Mouse (Mus musculus): ENCODE measurements around the gene Acsbg1. TPM values are rescaled to one million over a fixed set of nuclear protein-coding genes. Genes with fewer than 3 reads are reported as not detected.

Gene Acsbg1
- polyA plus RNA-seq, 1 experiment from 2014 or later: 4.4 TPM

- no peak overlapping the region for H3K9ac ChIP-seq (replicated peaks; ENCODE audit: low read length)
- H3K27ac ChIP-seq (ENCODE audit: low read length): no peak overlapping the region
- H3K4me1 ChIP-seq (ENCODE audit: insufficient read depth, low read length): no peaks in the 10 kb centered on the region
- no peak overlapping the region for H3K4me2 ChIP-seq (replicated peaks; ENCODE audit: low read depth, low read length)
- H3K9me3 ChIP-seq (ENCODE audit: low read length): no peaks in the 10 kb centered on the region
- no peak for ATAC-seq (ENCODE audit: low FRiP score, low TSS enrichment)
- no peaks in the 10 kb centered on the region for H3K36me3 ChIP-seq (ENCODE audit: insufficient read depth, low read length)
- no peaks in the 10 kb centered on the region; the same call in 1 of the 2 replicates for H3K27me3 ChIP-seq (ENCODE audit: insufficient read depth, low read length)
- no peak overlapping the region for H3K4me3 ChIP-seq (ENCODE audit: low read length)
- 86% methylated on average over 13 of the region's 13 CpGs for WGBS
These were observed 12.2 kb upstream of the Acsbg1 start for GRCm38 (mm10) chr9:54673887-54674286.

GRCm38 (mm10) chr9:54671962-54672361 is 10.3 kb upstream of the Acsbg1 start:
- Histone ChIP-seq H3K9ac (replicated peaks; ENCODE audit: low read length) (no peak overlapping the region), H3K36me3 (ENCODE audit: insufficient read depth, low read length) (no peaks in the 10 kb centered on the region), H3K27ac (ENCODE audit: low read length) (no peak overlapping the region), H3K4me3 (ENCODE audit: low read length) (no peak overlapping the region), H3K4me2 (replicated peaks; ENCODE audit: low read depth, low read length) (no peak overlapping the region), H3K9me3 (ENCODE audit: low read length) (no peaks in the 10 kb centered on the region), H3K4me1 (ENCODE audit: insufficient read depth, low read length) (no peaks in the 10 kb centered on the region), H3K27me3 (ENCODE audit: insufficient read depth, low read length) (no peaks in the 10 kb centered on the region; the same call in 1 of the 2 replicates)
- WGBS: 76% methylated on average over 3 of the region's 3 CpGs
- no peak for ATAC-seq (ENCODE audit: low FRiP score, low TSS enrichment)

- ATAC-seq (ENCODE audit: low FRiP score, low TSS enrichment): no peak
- Histone ChIP-seq H3K9me3 (ENCODE audit: low read length) (peaks cover 2% of the 10 kb centered on the region; the same call in 1 of the 2 replicates), H3K4me2 (replicated peaks; ENCODE audit: low read depth, low read length) (no peak overlapping the region), H3K27ac (ENCODE audit: low read length) (no peak overlapping the region), H3K4me1 (ENCODE audit: insufficient read depth, low read length) (no peaks in the 10 kb centered on the region), H3K36me3 (ENCODE audit: insufficient read depth, low read length) (no peaks in the 10 kb centered on the region), H3K27me3 (ENCODE audit: insufficient read depth, low read length) (no peaks in the 10 kb centered on the region), H3K4me3 (ENCODE audit: low read length) (no peak overlapping the region), H3K9ac (replicated peaks; ENCODE audit: low read length) (no peak overlapping the region)
- 68% methylated on average over 4 of the region's 4 CpGs for WGBS
These were observed 6.8 kb upstream of the Acsbg1 start for GRCm38 (mm10) chr9:54668455-54668854.

GRCm38 (mm10) chr9:54666116-54666515 is 4.4 kb upstream of the Acsbg1 start:
- WGBS: 100% methylated on average over 3 of the region's 3 CpGs
- Histone ChIP-seq H3K36me3 (ENCODE audit: insufficient read depth, low read length) (no peaks in the 10 kb centered on the region), H3K4me2 (replicated peaks; ENCODE audit: low read depth, low read length) (no peak overlapping the region), H3K27ac (ENCODE audit: low read length) (no peak overlapping the region), H3K4me1 (ENCODE audit: insufficient read depth, low read length) (peaks cover 6% of the 10 kb centered on the region; the same call in 1 of the 2 replicates), H3K9ac (replicated peaks; ENCODE audit: low read length) (no peak overlapping the region), H3K9me3 (ENCODE audit: low read length) (peaks cover 2% of the 10 kb centered on the region; the same call in 1 of the 2 replicates), H3K4me3 (ENCODE audit: low read length) (no peak overlapping the region), H3K27me3 (ENCODE audit: insufficient read depth, low read length) (no peaks in the 10 kb centered on the region)
- ATAC-seq (ENCODE audit: low FRiP score, low TSS enrichment): no peak

- no peak overlapping the region for H3K27ac ChIP-seq (ENCODE audit: low read length)
- no peak for ATAC-seq (ENCODE audit: low FRiP score, low TSS enrichment)
- no peak overlapping the region for H3K9ac ChIP-seq (replicated peaks; ENCODE audit: low read length)
- H3K27me3 ChIP-seq (ENCODE audit: insufficient read depth, low read length): no peaks in the 10 kb centered on the region
- H3K36me3 ChIP-seq (ENCODE audit: insufficient read depth, low read length): no peaks in the 10 kb centered on the region
- WGBS: 73% methylated on average over 9 of the region's 9 CpGs
- no peak overlapping the region for H3K4me3 ChIP-seq (ENCODE audit: low read length)
- no peak overlapping the region for H3K4me2 ChIP-seq (replicated peaks; ENCODE audit: low read depth, low read length)
- peaks cover 6% of the 10 kb centered on the region; the same call in 1 of the 2 replicates for H3K4me1 ChIP-seq (ENCODE audit: insufficient read depth, low read length)
- peaks cover 2% of the 10 kb centered on the region; the same call in 1 of the 2 replicates for H3K9me3 ChIP-seq (ENCODE audit: low read length)
These were observed 2.7 kb upstream of the Acsbg1 start for GRCm38 (mm10) chr9:54664358-54664757.

- H3K4me3 ChIP-seq (ENCODE audit: low read length): no peak overlapping the region
- no peak overlapping the region for H3K4me2 ChIP-seq (replicated peaks; ENCODE audit: low read depth, low read length)
- no peak overlapping the region for H3K27ac ChIP-seq (ENCODE audit: low read length)
- no peak for ATAC-seq (ENCODE audit: low FRiP score, low TSS enrichment)
- 81% methylated on average over 6 of the region's 6 CpGs for WGBS
- no peak overlapping the region for H3K9ac ChIP-seq (replicated peaks; ENCODE audit: low read length)
- no peaks in the 10 kb centered on the region for H3K27me3 ChIP-seq (ENCODE audit: insufficient read depth, low read length)
- H3K36me3 ChIP-seq (ENCODE audit: insufficient read depth, low read length): no peaks in the 10 kb centered on the region
- H3K9me3 ChIP-seq (ENCODE audit: low read length): no peaks in the 10 kb centered on the region
- peaks cover 6% of the 10 kb centered on the region; the same call in 1 of the 2 replicates for H3K4me1 ChIP-seq (ENCODE audit: insufficient read depth, low read length)
These were observed 2.9 kb downstream of the Acsbg1 start for GRCm38 (mm10) chr9:54658773-54659172.

- H3K27me3 ChIP-seq (ENCODE audit: insufficient read depth, low read length): no peaks in the 10 kb centered on the region
- no peaks in the 10 kb centered on the region for H3K36me3 ChIP-seq (ENCODE audit: insufficient read depth, low read length)
- H3K27ac ChIP-seq (ENCODE audit: low read length): no peak overlapping the region
- no peak overlapping the region for H3K9ac ChIP-seq (replicated peaks; ENCODE audit: low read length)
- 79% methylated on average over 6 of the region's 6 CpGs for WGBS
- H3K9me3 ChIP-seq (ENCODE audit: low read length): no peaks in the 10 kb centered on the region
- no peak for ATAC-seq (ENCODE audit: low FRiP score, low TSS enrichment)
- no peak overlapping the region for H3K4me2 ChIP-seq (replicated peaks; ENCODE audit: low read depth, low read length)
- H3K4me3 ChIP-seq (ENCODE audit: low read length): no peak overlapping the region
- peaks cover under 1% of the 10 kb centered on the region; the same call in 1 of the 2 replicates for H3K4me1 ChIP-seq (ENCODE audit: insufficient read depth, low read length)
These were observed 5.3 kb downstream of the Acsbg1 start for GRCm38 (mm10) chr9:54656402-54656801.

GRCm38 (mm10) chr9:54655846-54656245 is 5.8 kb downstream of the Acsbg1 start:
- Histone ChIP-seq H3K9me3 (ENCODE audit: low read length) (no peaks in the 10 kb centered on the region), H3K27me3 (ENCODE audit: insufficient read depth, low read length) (no peaks in the 10 kb centered on the region), H3K9ac (replicated peaks; ENCODE audit: low read length) (no peak overlapping the region), H3K4me1 (ENCODE audit: insufficient read depth, low read length) (no peaks in the 10 kb centered on the region), H3K4me2 (replicated peaks; ENCODE audit: low read depth, low read length) (no peak overlapping the region), H3K27ac (ENCODE audit: low read length) (no peak overlapping the region), H3K4me3 (ENCODE audit: low read length) (no peak overlapping the region), H3K36me3 (ENCODE audit: insufficient read depth, low read length) (no peaks in the 10 kb centered on the region)
- no peak for ATAC-seq (ENCODE audit: low FRiP score, low TSS enrichment)
- 68% methylated on average over 2 of the region's 2 CpGs for WGBS

- WGBS: 86% methylated on average over 2 of the region's 2 CpGs
- Histone ChIP-seq H3K9ac (replicated peaks; ENCODE audit: low read length) (no peak overlapping the region), H3K4me1 (ENCODE audit: insufficient read depth, low read length) (no peaks in the 10 kb centered on the region), H3K9me3 (ENCODE audit: low read length) (no peaks in the 10 kb centered on the region), H3K4me2 (replicated peaks; ENCODE audit: low read depth, low read length) (no peak overlapping the region), H3K4me3 (ENCODE audit: low read length) (no peak overlapping the region), H3K27me3 (ENCODE audit: insufficient read depth, low read length) (no peaks in the 10 kb centered on the region), H3K27ac (ENCODE audit: low read length) (no peak overlapping the region), H3K36me3 (ENCODE audit: insufficient read depth, low read length) (no peaks in the 10 kb centered on the region)
- no peak for ATAC-seq (ENCODE audit: low FRiP score, low TSS enrichment)
These were observed 8.9 kb downstream of the Acsbg1 start for GRCm38 (mm10) chr9:54652778-54653177.

GRCm38 (mm10) chr9:54649360-54649759 is 12.3 kb downstream of the Acsbg1 start:
- WGBS: 69% methylated on average over 1 of the region's 1 CpGs
- H3K36me3 ChIP-seq (ENCODE audit: insufficient read depth, low read length): no peaks in the 10 kb centered on the region
- H3K4me3 ChIP-seq (ENCODE audit: low read length): no peak overlapping the region
- no peaks in the 10 kb centered on the region for H3K4me1 ChIP-seq (ENCODE audit: insufficient read depth, low read length)
- H3K27ac ChIP-seq (ENCODE audit: low read length): no peak overlapping the region
- no peaks in the 10 kb centered on the region for H3K9me3 ChIP-seq (ENCODE audit: low read length)
- no peaks in the 10 kb centered on the region for H3K27me3 ChIP-seq (ENCODE audit: insufficient read depth, low read length)
- H3K9ac ChIP-seq (replicated peaks; ENCODE audit: low read length): no peak overlapping the region
- ATAC-seq (ENCODE audit: low FRiP score, low TSS enrichment): no peak
- H3K4me2 ChIP-seq (replicated peaks; ENCODE audit: low read depth, low read length): no peak overlapping the region

Measured in kidney, embryonic 16.5 days (tissue).